Mouse (Mus musculus) bone marrow, adult 2 months (tissue): ENCODE data around the gene Myadm.

Source experiments
- CTCF ChIP-seq: fragments of 200-500 bp; IDR thresholded peaks from 2 replicates; pipeline ENCODE4 v1.5.1; 2011; ENCODE audit warnings: low read length, control low read depth; ENCODE audit not compliant: control insufficient read depth, insufficient read depth
- POLR2A ChIP-seq: fragments of 200-500 bp; IDR thresholded peaks from 2 replicates; pipeline ENCODE4 v1.6.1; 2011; ENCODE audit warnings: low read depth, mild to moderate bottlenecking, control low read depth, low read length, borderline replicate concordance; ENCODE audit not compliant: control insufficient read depth

- TF ChIP-seq POLR2A (no peak), CTCF (no peak)
Measured at GRCm38 (mm10) chr7:3348326-3348725, 59.4 kb downstream of the Myadm start.
